8 mouse cellular contexts compared by ENCODE assay signal in genomic region chr14:31000356-31000755, GRCm38 (mm10). TPM values are rescaled to one million over a fixed set of nuclear protein-coding genes. Genes with fewer than 3 reads are reported as not detected.
DNase-seq lines count a peak whose midpoint lies in the region; ATAC-seq and TF ChIP-seq lines count a peak whose summit lies in the region.

No protein-coding gene starts in this region.

- WGBS in lung, adult 2 months: 41% methylated on average over 10 of the region's 10 CpGs
- 59% methylated on average over 10 of the region's 10 CpGs for WGBS in embryonic facial prominence, embryonic 14.5 days
- whole genome bisulfite sequencing in limb, embryonic 10.5 days: 67% methylated on average over 10 of the region's 10 CpGs
- 67% methylated on average over 10 of the region's 10 CpGs for WGBS in neural tube, embryonic 15.5 days

- H3K4me2 ChIP-seq in embryonic facial prominence, embryonic 14.5 days (ENCODE audit: low read depth, low read length): peak overlapping the region; percentile 81
- H3K4me2 ChIP-seq in neural tube, embryonic 15.5 days: peak overlapping the region; percentile 71

- H3K27ac ChIP-seq in embryonic facial prominence, embryonic 14.5 days (replicated peaks; ENCODE audit: low read depth, low read length): peak overlapping the region; percentile 94
- H3K27ac ChIP-seq in limb, embryonic 10.5 days: peak overlapping the region; percentile 96; the same call in 1 of the 2 replicates
- no peak overlapping the region for H3K27ac ChIP-seq in neural tube, embryonic 15.5 days (replicated peaks)

- no peak for TF ChIP-seq POLR2A in lung, adult 2 months (IDR thresholded peaks at IDR 0.05; ENCODE audit: borderline replicate concordance, extremely low read depth, low read depth, low read length)

- peaks cover 23% of the 10 kb centered on the region for H3K36me3 ChIP-seq in embryonic facial prominence, embryonic 14.5 days (ENCODE audit: control insufficient read depth, insufficient read depth, low read length)
- peaks cover 33% of the 10 kb centered on the region for H3K36me3 ChIP-seq in limb, embryonic 10.5 days
- no peaks in the 10 kb centered on the region for H3K36me3 ChIP-seq in neural tube, embryonic 15.5 days

- ATAC-seq in embryonic facial prominence, embryonic 14.5 days (ENCODE audit: low read depth): no peak
- no peak for ATAC-seq in neural tube, embryonic 15.5 days (ENCODE audit: low FRiP score)
- ATAC-seq in granulocyte monocyte progenitor cell, adult 5-6 weeks (replicated peaks; ENCODE audit: poor library complexity, severe bottlenecking): no peak

- H3K9ac ChIP-seq in embryonic facial prominence, embryonic 14.5 days (ENCODE audit: low read depth, low read length): peak overlapping the region; percentile 92
- H3K9ac ChIP-seq in neural tube, embryonic 15.5 days (replicated peaks): peak overlapping the region; percentile 87

- peak overlapping the region; percentile 11 for H3K4me3 ChIP-seq in lung, adult 2 months (replicated peaks; ENCODE audit: extremely low read depth, low read depth, low read length)
- H3K4me3 ChIP-seq in embryonic facial prominence, embryonic 14.5 days (ENCODE audit: low read depth, low read length): peak overlapping the region; percentile 88
- peak overlapping the region; percentile 98 for H3K4me3 ChIP-seq in limb, embryonic 10.5 days
- peak overlapping the region; percentile 90 for H3K4me3 ChIP-seq in neural tube, embryonic 15.5 days (replicated peaks)

- TF ChIP-seq CTCF in lung, adult 2 months (IDR thresholded peaks at IDR 0.05; ENCODE audit: insufficient read depth, low read length): no peak

- peaks cover 3% of the 10 kb centered on the region; the same call in 1 of the 2 replicates for H3K4me1 ChIP-seq in lung, adult 2 months (ENCODE audit: control insufficient read depth, insufficient read depth, low read length)
- peaks cover 15% of the 10 kb centered on the region for H3K4me1 ChIP-seq in embryonic facial prominence, embryonic 14.5 days (ENCODE audit: control insufficient read depth, insufficient read depth, low read length)
- peaks cover 16% of the 10 kb centered on the region for H3K4me1 ChIP-seq in limb, embryonic 10.5 days
- peaks cover 23% of the 10 kb centered on the region for H3K4me1 ChIP-seq in neural tube, embryonic 15.5 days

- no peaks in the 10 kb centered on the region for H3K27me3 ChIP-seq in embryonic facial prominence, embryonic 14.5 days (replicated peaks; ENCODE audit: control insufficient read depth, insufficient read depth, low read length)
- no peaks in the 10 kb centered on the region for H3K27me3 ChIP-seq in limb, embryonic 10.5 days (ENCODE audit: low read depth, poor library complexity, severe bottlenecking)
- no peaks in the 10 kb centered on the region for H3K27me3 ChIP-seq in neural tube, embryonic 15.5 days (replicated peaks)

- no peak for DNase-seq in lung, adult 2 months
- DNase-seq in lung, postnatal 25 days (ENCODE audit: low spot score): no peak
- no peak for DNase-seq in embryonic facial prominence, embryonic 14.5 days (ENCODE audit: low spot score)
- DNase-seq in limb, embryonic 10.5 days (ENCODE audit: low spot score): no peak
- no peak for DNase-seq in thymus, postnatal 4 days
- no peak for DNase-seq in layer of hippocampus, adult 9-10 months (ENCODE audit: low spot score)

- H3K9me3 ChIP-seq in embryonic facial prominence, embryonic 14.5 days (ENCODE audit: control insufficient read depth, low read length): no peaks in the 10 kb centered on the region
- H3K9me3 ChIP-seq in limb, embryonic 10.5 days (replicated peaks): no peaks in the 10 kb centered on the region
- H3K9me3 ChIP-seq in neural tube, embryonic 15.5 days (replicated peaks): no peaks in the 10 kb centered on the region

RNA-seq across cellular contexts. Expression of gene Glt8d1, which starts 0.8 kb away (rescaled TPM):
- 17.2 and 21.6 TPM in 2 replicates for polyA plus RNA-seq in lung, adult 2 months (2012; rRNA removed)
- 74.2 and 76.1 TPM in 2 replicates for polyA plus RNA-seq in embryonic facial prominence, embryonic 14.5 days (2014; fragmentation: Nextera tagmentation; extraction: Ambion mirVana)
- 28.4 and 38.2 TPM in 2 replicates for polyA plus RNA-seq in limb, embryonic 10.5 days (2016; fragmentation: Nextera tagmentation; extraction: Ambion mirVana)
- 54.4 and 55.9 TPM in 2 replicates for polyA plus RNA-seq in neural tube, embryonic 15.5 days (2015; fragmentation: Nextera tagmentation; extraction: Ambion mirVana)
- 28.8 and 35.9 TPM in 2 replicates for total RNA-seq in granulocyte monocyte progenitor cell, adult 5-6 weeks (2014; fragmentation: Nextera tagmentation)
- total RNA-seq in granulocyte monocyte progenitor cell, adult 5-6 weeks (2017): 29.4 and 35.0 TPM in 2 replicates

RNA-seq across cellular contexts. Expression of gene Spcs1, which starts 1.1 kb away (rescaled TPM):
- polyA plus RNA-seq in lung, adult 2 months (2012; rRNA removed): 92.6 and 173 TPM in 2 replicates
- 455 and 472 TPM in 2 replicates for polyA plus RNA-seq in embryonic facial prominence, embryonic 14.5 days (2014; fragmentation: Nextera tagmentation; extraction: Ambion mirVana)
- polyA plus RNA-seq in limb, embryonic 10.5 days (2016; fragmentation: Nextera tagmentation; extraction: Ambion mirVana): 259 and 262 TPM in 2 replicates
- polyA plus RNA-seq in neural tube, embryonic 15.5 days (2015; fragmentation: Nextera tagmentation; extraction: Ambion mirVana): 363 and 381 TPM in 2 replicates
- 241 and 274 TPM in 2 replicates for total RNA-seq in granulocyte monocyte progenitor cell, adult 5-6 weeks (2014; fragmentation: Nextera tagmentation)
- total RNA-seq in granulocyte monocyte progenitor cell, adult 5-6 weeks (2017): 151 and 157 TPM in 2 replicates

RNA-seq across cellular contexts. Expression of gene Pbrm1, which starts 18.6 kb away (rescaled TPM):
- 12.8 and 14.7 TPM in 2 replicates for polyA plus RNA-seq in lung, adult 2 months (2012; rRNA removed)
- polyA plus RNA-seq in embryonic facial prominence, embryonic 14.5 days (2014; fragmentation: Nextera tagmentation; extraction: Ambion mirVana): 84.6 and 96.5 TPM in 2 replicates
- polyA plus RNA-seq in limb, embryonic 10.5 days (2016; fragmentation: Nextera tagmentation; extraction: Ambion mirVana): 143 and 186 TPM in 2 replicates
- 102 and 106 TPM in 2 replicates for polyA plus RNA-seq in neural tube, embryonic 15.5 days (2015; fragmentation: Nextera tagmentation; extraction: Ambion mirVana)
- total RNA-seq in granulocyte monocyte progenitor cell, adult 5-6 weeks (2014; fragmentation: Nextera tagmentation): 67.7 and 69.4 TPM in 2 replicates
- 60.3 and 65.7 TPM in 2 replicates for total RNA-seq in granulocyte monocyte progenitor cell, adult 5-6 weeks (2017)

RNA-seq across cellular contexts. Expression of gene Gnl3, which starts 18.6 kb away (rescaled TPM):
- polyA plus RNA-seq in lung, adult 2 months (2012; rRNA removed): 7.9 and 13.2 TPM in 2 replicates
- 107 and 109 TPM in 2 replicates for polyA plus RNA-seq in embryonic facial prominence, embryonic 14.5 days (2014; fragmentation: Nextera tagmentation; extraction: Ambion mirVana)
- 135 and 173 TPM in 2 replicates for polyA plus RNA-seq in limb, embryonic 10.5 days (2016; fragmentation: Nextera tagmentation; extraction: Ambion mirVana)
- 53.6 and 72.9 TPM in 2 replicates for polyA plus RNA-seq in neural tube, embryonic 15.5 days (2015; fragmentation: Nextera tagmentation; extraction: Ambion mirVana)
- 299 and 362 TPM in 2 replicates for total RNA-seq in granulocyte monocyte progenitor cell, adult 5-6 weeks (2014; fragmentation: Nextera tagmentation)
- 338 and 354 TPM in 2 replicates for total RNA-seq in granulocyte monocyte progenitor cell, adult 5-6 weeks (2017)

RNA-seq across cellular contexts. Expression of gene Nek4, which starts 49.2 kb away (rescaled TPM):
- 3.6 and 3.8 TPM in 2 replicates for polyA plus RNA-seq in lung, adult 2 months (2012; rRNA removed)
- 9.8 and 9.9 TPM in 2 replicates for polyA plus RNA-seq in embryonic facial prominence, embryonic 14.5 days (2014; fragmentation: Nextera tagmentation; extraction: Ambion mirVana)
- 19.7 and 19.8 TPM in 2 replicates for polyA plus RNA-seq in limb, embryonic 10.5 days (2016; fragmentation: Nextera tagmentation; extraction: Ambion mirVana)
- 15.8 and 16.6 TPM in 2 replicates for polyA plus RNA-seq in neural tube, embryonic 15.5 days (2015; fragmentation: Nextera tagmentation; extraction: Ambion mirVana)
- 7.8 and 12.9 TPM in 2 replicates for total RNA-seq in granulocyte monocyte progenitor cell, adult 5-6 weeks (2014; fragmentation: Nextera tagmentation)
- total RNA-seq in granulocyte monocyte progenitor cell, adult 5-6 weeks (2017): 11.5 and 16.3 TPM in 2 replicates

Comparison
In these comparisons a context has a peak if more than half of its experiments do, and no peak if none do; other contexts are left out.
1. H3K4me3 ChIP-seq: peak in every context shown above with its lines; median percentile 98 in limb, embryonic 10.5 days; 90 in neural tube, embryonic 15.5 days; 88 in embryonic facial prominence, embryonic 14.5 days; 11 in lung, adult 2 months.